Mouse (Mus musculus): ENCODE data around the gene Plppr3.
"Not testable (repeated sequence)": the region's sequence is repeated elsewhere in the genome, so short reads cannot be mapped to it uniquely, and the experiment has no call there.

Gene Plppr3

GRCm38 (mm10) chr10:79900951-79901410 lies 26.5 kb upstream of the Plppr3 start:
- DNase-seq (ENCODE audit: low read depth) = no peak

- DNase-seq (ENCODE audit: low read depth) = no peak
Measured at GRCm38 (mm10) chr10:79897316-79898245, 23.1 kb upstream of the Plppr3 start.

GRCm38 (mm10) chr10:79896814-79897213 lies 22.4 kb upstream of the Plppr3 start:
- DNase-seq (ENCODE audit: low read depth) = no peak

- DNase-seq (ENCODE audit: low read depth) = no peak
Measured at GRCm38 (mm10) chr10:79896306-79896705, 21.9 kb upstream of the Plppr3 start.

- not testable (repeated sequence) for DNase-seq (ENCODE audit: low read depth)
Measured at GRCm38 (mm10) chr10:79892451-79893118, 18.2 kb upstream of the Plppr3 start.

GRCm38 (mm10) chr10:79890670-79891069 lies 16.2 kb upstream of the Plppr3 start, which contains the start of gene Cfd:
Gene Cfd (plus strand): TSS chr10:79890853.
- DNase-seq (ENCODE audit: low read depth) = no peak

- DNase-seq (ENCODE audit: low read depth) = no peak
Measured at GRCm38 (mm10) chr10:79889386-79889785, 15.0 kb upstream of the Plppr3 start.

- no peak for DNase-seq (ENCODE audit: low read depth)
Measured at GRCm38 (mm10) chr10:79886611-79887010, 12.2 kb upstream of the Plppr3 start.

GRCm38 (mm10) chr10:79886054-79886453 lies 11.6 kb upstream of the Plppr3 start, which contains the start of gene Elane:
Gene Elane (plus strand): TSS chr10:79886247.
- DNase-seq (ENCODE audit: low read depth) = no peak

GRCm38 (mm10) chr10:79884938-79885337 lies 10.5 kb upstream of the Plppr3 start:
- DNase-seq (ENCODE audit: low read depth) = not testable (repeated sequence)

GRCm38 (mm10) chr10:79884446-79884845 lies 10.0 kb upstream of the Plppr3 start:
- no peak for DNase-seq (ENCODE audit: low read depth)

GRCm38 (mm10) chr10:79883297-79884084 lies 9.1 kb upstream of the Plppr3 start:
- DNase-seq (ENCODE audit: low read depth) = peak; percentile 85

GRCm38 (mm10) chr10:79881981-79882380 lies 7.5 kb upstream of the Plppr3 start:
- no peak for DNase-seq (ENCODE audit: low read depth)

- no peak for DNase-seq (ENCODE audit: low read depth)
Measured at GRCm38 (mm10) chr10:79880721-79881120, 6.3 kb upstream of the Plppr3 start.

- no peak for DNase-seq (ENCODE audit: low read depth)
Measured at GRCm38 (mm10) chr10:79879527-79879926, 5.1 kb upstream of the Plppr3 start.

GRCm38 (mm10) chr10:79877757-79878156 lies 3.3 kb upstream of the Plppr3 start:
- DNase-seq (ENCODE audit: low read depth) = no peak

GRCm38 (mm10) chr10:79877174-79877573 lies 2.7 kb upstream of the Plppr3 start:
- no peak for DNase-seq (ENCODE audit: low read depth)

- DNase-seq (ENCODE audit: low read depth) = no peak
Measured at GRCm38 (mm10) chr10:79873715-79874289, 632 bp downstream of the Plppr3 start.

- DNase-seq (ENCODE audit: low read depth) = no peak
Measured at GRCm38 (mm10) chr10:79873313-79873712, 1.1 kb downstream of the Plppr3 start.

GRCm38 (mm10) chr10:79872862-79873261 lies 1.6 kb downstream of the Plppr3 start:
- no peak for DNase-seq (ENCODE audit: low read depth)

GRCm38 (mm10) chr10:79871845-79872244 lies 2.6 kb downstream of the Plppr3 start:
- DNase-seq (ENCODE audit: low read depth) = no peak

GRCm38 (mm10) chr10:79866601-79867000 lies 7.8 kb downstream of the Plppr3 start:
- no peak for DNase-seq (ENCODE audit: low read depth)
